Mouse (Mus musculus) left cerebral cortex, postnatal 10 days (tissue): Measurements from ENCODE around the gene AA467197. TPM values are rescaled to one million over a fixed set of nuclear protein-coding genes. Genes with fewer than 3 reads are reported as not detected.

Experiments
- DNase-seq, 2 experiments: peaks; one replicate each; pipeline ENCODE4 v3.0.0; 2021 to 2022; ENCODE audit warnings: low spot score in 2 of 2, mixed read lengths in 1 of 2; ENCODE audit errors: extremely low spot score in 1 of 2
- intact Hi-C: fragments of 180-260 bp; cut with DNase I; formaldehyde crosslinking; loops from one replicate; pipeline ENCODE4 v1.15.1; 2025
- microRNA-seq: library from miRNA; unstranded; fragments of <30 nt; microRNA quantifications from one replicate; pipeline ENCODE4 v1.2.0, GENCODE M21; 2022
- total RNA-seq, 2 experiments: library from RNA; stranded (reverse); gene quantifications; 2 replicates each; pipeline ENCODE4 v1.2.3; 2021

The AA467197 gene
- total RNA-seq, 2 experiments from 2014 or later: 0.99 TPM; not detected in 1

DNA sequence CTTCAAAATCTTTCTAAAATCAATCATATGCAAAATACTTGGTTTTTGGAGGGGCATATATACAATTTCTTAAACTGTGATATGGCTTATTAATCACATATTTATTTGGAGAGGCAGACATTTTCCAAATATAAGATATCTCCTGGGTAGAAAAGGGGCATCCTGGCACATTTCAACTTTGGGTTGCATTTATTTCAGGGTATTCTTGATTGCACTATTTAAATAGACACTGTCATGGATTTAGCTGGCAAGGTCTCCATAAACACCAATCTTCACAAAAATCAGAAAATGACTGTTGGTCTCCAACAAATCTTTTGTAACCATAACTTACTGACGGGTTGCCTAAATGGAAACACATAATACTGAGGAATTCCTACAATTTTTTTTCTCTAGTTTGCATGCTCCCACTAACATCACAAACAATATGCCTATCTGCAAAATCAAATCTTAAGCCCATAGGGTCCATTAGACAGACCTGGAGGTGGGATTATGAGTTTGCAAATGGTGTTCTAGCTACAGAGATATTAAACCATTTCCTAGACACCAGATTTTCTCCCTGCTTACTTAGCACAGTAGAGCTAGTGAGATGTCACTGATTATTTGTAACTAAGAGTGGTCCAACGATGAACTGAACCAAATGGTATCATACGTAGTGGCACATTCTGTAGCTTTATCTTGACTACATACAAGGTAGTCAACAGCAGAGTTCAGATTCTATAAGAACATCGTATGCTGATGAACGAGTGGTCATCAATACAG is 44.8 kb downstream of the AA467197 start:
- DNase-seq: no peak
- intact Hi-C loops: no loop called here

- intact Hi-C loops: no loop called here
- DNase-seq: no peak
These were observed 45.7 kb downstream of the AA467197 start for GRCm38 (mm10) chr2:122682520-122682919.

DNA sequence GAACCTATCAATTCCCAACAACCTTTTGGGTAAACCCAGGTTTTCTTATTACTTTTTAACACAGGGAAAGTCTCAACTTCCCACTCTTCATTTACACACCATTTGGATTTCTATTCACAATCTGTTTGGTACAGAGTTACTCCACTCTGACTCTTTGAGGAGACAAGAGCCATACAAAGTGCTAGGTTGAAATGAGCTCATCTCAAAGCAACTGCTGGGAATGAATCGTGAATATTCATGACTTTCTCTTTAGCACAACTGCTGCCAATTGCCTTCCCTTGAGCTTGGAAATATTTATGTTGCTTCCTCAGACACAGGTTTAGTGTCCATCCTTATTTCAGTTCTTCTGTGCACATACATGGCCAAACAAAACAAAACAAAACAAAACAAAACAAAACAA is 46.9 kb downstream of the AA467197 start:
- DNase-seq: no peak
- intact Hi-C loops: no loop called here

GRCm38 (mm10) chr2:122686665-122687064 is 49.9 kb downstream of the AA467197 start:
- DNase-seq: no peak

More at GRCm38 (mm10) chr2:122686665-122687064, 49.9 kb downstream of the AA467197 start:
- intact Hi-C loops: no loop called here

Small RNAs within 50 kb of the gene (microRNA-seq; reads per million reads assigned to microRNA genes)
- 4.9 reads per million, percentile 17 among the genes with 10 or more reads in this experiment for gene Mir147

Other genes with a start within 250 kb of the AA467197 start
- gene Slc28a2, start 210.5 kb upstream of the AA467197 start, total RNA-seq: under 1 TPM; 0.24 to 0.32 TPM
- not detected for gene Gm14085, start 152.0 kb upstream of the AA467197 start, total RNA-seq
- 10 to 100 TPM; 64.7 to 71.5 TPM for gene Gatm, start 25.7 kb upstream of the AA467197 start, total RNA-seq
- 10 to 100 TPM; 37.6 to 38.7 TPM for gene Slc30a4, start 65.7 kb downstream of the AA467197 start, total RNA-seq
- 10 to 100 TPM; 41.7 to 44.0 TPM for gene Bloc1s6, start 101.5 kb downstream of the AA467197 start, total RNA-seq
- gene Sqor, start 128.3 kb downstream of the AA467197 start, total RNA-seq: 1 to 10 TPM; 3.6 to 4.9 TPM